Mouse (Mus musculus) heart, postnatal 0 days (tissue): ENCODE measurements around the gene Gsx1.

Experiments
- CTCF ChIP-seq: IDR thresholded peaks from 2 replicates; pipeline ENCODE4 v1.5.1; 2016; ENCODE audit warnings: antibody characterized with exemption, control low read depth, low read depth
- EP300 ChIP-seq: IDR thresholded peaks from 2 replicates; pipeline ENCODE4 v1.6.1; 2016; ENCODE audit warnings: antibody characterized with exemption, low read depth

- TF ChIP-seq CTCF (no peak), EP300 (no peak)
Observed at GRCm38 (mm10) chr5:147208471-147208870, 20.0 kb downstream of the Gsx1 start.
